Mouse (Mus musculus): ENCODE results near the gene Zfp3. TPM values are rescaled to one million over a fixed set of nuclear protein-coding genes. Genes with fewer than 3 reads are reported as not detected.

Gene Zfp3
- polyA plus RNA-seq (2016; fragmentation: Nextera tagmentation; extraction: Ambion mirVana) = 1.9 and 2.2 TPM in 2 replicates

GRCm38 (mm10) chr11:70763936-70764808, at the start of gene Zfp3:
TSS of gene Zfp3 (plus strand) at chr11:70764209.
- H3K27ac ChIP-seq = peak within 1 kb of the TSS; percentile 78
- peak within 1 kb of the TSS; percentile 80 for H3K9ac ChIP-seq
- no peaks in the 10 kb centered on the region for H3K9me3 ChIP-seq (replicated peaks)
- H3K4me2 ChIP-seq = peak within 1 kb of the TSS; percentile 90
- peak within 1 kb of the TSS; percentile 74 for H3K4me3 ChIP-seq
- 4% methylated on average over 77 of the region's 78 CpGs for WGBS (ENCODE audit: insufficient replicate concordance)
- H3K27me3 ChIP-seq (replicated peaks) = no peaks in the 10 kb centered on the region
- H3K36me3 ChIP-seq = peaks cover 3% of the 10 kb centered on the region; the same call in 1 of the 2 replicates
- peak; percentile 82 for ATAC-seq
- peaks cover 27% of the 10 kb centered on the region for H3K4me1 ChIP-seq

DNA sequence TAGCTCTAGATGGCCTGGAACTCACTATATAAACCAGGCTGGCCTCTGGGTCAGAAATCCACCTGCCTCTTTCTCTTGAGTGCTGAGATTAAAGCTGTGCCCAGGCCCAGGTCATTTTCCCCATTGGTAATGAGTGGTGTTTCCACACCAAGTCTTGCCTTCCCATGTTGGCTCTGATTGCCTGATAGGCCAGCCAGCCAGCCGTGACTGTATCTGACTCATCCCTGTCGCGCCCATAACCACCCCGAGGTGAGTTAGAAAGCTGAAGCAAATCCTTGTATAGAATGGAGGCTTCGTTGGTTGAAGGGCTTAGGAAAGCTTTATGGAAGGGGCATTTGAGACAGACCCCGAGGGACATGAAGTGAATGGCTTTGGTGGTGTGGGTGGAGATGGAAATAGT, 48.2 kb upstream of the Zfp3 start:
- Histone ChIP-seq H3K27ac (no peak overlapping the region), H3K9ac (no peak overlapping the region), H3K9me3 (replicated peaks) (no peaks in the 10 kb centered on the region), H3K4me1 (no peaks in the 10 kb centered on the region), H3K27me3 (replicated peaks) (peaks cover 26% of the 10 kb centered on the region), H3K36me3 (peaks cover 56% of the 10 kb centered on the region), H3K4me3 (no peak overlapping the region), H3K4me2 (no peak overlapping the region)
- WGBS (ENCODE audit: insufficient replicate concordance) = 68% methylated on average over 6 of the region's 6 CpGs
- no peak for ATAC-seq

GRCm38 (mm10) chr11:70718481-70718880, 45.5 kb upstream of the Zfp3 start:
- Histone ChIP-seq H3K9ac (no peak overlapping the region), H3K4me1 (no peaks in the 10 kb centered on the region), H3K27ac (no peak overlapping the region), H3K27me3 (replicated peaks) (peaks cover 37% of the 10 kb centered on the region), H3K4me2 (no peak overlapping the region), H3K36me3 (peaks cover 50% of the 10 kb centered on the region), H3K9me3 (replicated peaks) (no peaks in the 10 kb centered on the region), H3K4me3 (no peak overlapping the region)
- WGBS (ENCODE audit: insufficient replicate concordance) = 55% methylated on average over 5 of the region's 5 CpGs
- ATAC-seq = no peak

DNA sequence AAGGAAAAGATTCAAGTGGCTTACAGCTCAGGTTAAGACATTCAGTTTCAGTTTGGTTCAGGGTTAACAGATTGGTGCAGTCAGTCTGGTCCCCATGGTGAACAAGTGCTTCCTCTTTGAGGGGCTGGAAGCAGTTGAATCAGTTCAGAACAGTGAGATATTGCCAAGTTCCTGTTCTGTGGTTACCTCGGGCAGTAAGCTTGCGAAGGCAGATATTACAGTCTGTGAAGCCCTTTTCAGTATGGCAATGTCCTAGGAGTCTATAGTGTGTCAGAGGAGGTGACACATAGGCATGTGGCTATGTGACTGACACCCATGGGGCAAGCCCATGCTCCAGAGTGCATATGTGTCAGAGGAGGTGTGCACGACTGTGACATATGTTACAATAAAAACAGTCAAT, 43.4 kb upstream of the Zfp3 start:
- 29% methylated on average over 3 of the region's 3 CpGs for WGBS (ENCODE audit: insufficient replicate concordance)
- H3K36me3 ChIP-seq = peaks cover 69% of the 10 kb centered on the region

GRCm38 (mm10) chr11:70721072-70721471, 42.9 kb upstream of the Zfp3 start:
- ATAC-seq = no peak
- Histone ChIP-seq H3K4me1 (no peaks in the 10 kb centered on the region), H3K4me2 (no peak overlapping the region), H3K36me3 (peaks cover 74% of the 10 kb centered on the region), H3K27me3 (replicated peaks) (peaks cover 50% of the 10 kb centered on the region), H3K9me3 (replicated peaks) (no peaks in the 10 kb centered on the region), H3K9ac (no peak overlapping the region), H3K4me3 (no peak overlapping the region), H3K27ac (no peak overlapping the region)
- 80% methylated on average over 3 of the region's 3 CpGs for WGBS (ENCODE audit: insufficient replicate concordance)

More for the DNA sequence above, 43.4 kb upstream of the Zfp3 start:
- H3K9ac ChIP-seq = no peak overlapping the region
- H3K9me3 ChIP-seq (replicated peaks) = no peaks in the 10 kb centered on the region
- H3K27me3 ChIP-seq (replicated peaks) = peaks cover 45% of the 10 kb centered on the region
- no peak overlapping the region for H3K4me3 ChIP-seq
- H3K27ac ChIP-seq = no peak overlapping the region
- H3K4me2 ChIP-seq = no peak overlapping the region
- no peak for ATAC-seq
- no peaks in the 10 kb centered on the region for H3K4me1 ChIP-seq

DNA sequence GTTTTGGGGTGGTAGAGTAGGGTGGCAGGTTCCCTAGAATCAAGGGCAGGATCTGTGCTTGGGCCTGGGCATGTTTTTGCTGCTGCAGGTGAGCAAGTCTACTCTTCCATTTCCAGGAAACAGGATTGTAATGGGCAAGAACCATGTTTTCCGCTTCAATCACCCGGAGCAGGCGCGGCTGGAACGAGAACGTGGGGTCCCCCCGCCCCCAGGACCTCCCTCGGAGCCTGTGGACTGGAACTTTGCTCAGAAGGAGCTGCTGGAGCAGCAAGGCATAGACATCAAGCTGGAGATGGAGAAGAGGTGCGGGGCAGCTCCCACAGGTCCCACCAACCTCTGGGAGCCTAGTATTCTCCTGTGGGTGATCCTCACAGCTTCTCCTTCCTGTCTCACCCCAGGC, 39.3 kb upstream of the Zfp3 start:
- Histone ChIP-seq H3K9me3 (replicated peaks) (no peaks in the 10 kb centered on the region), H3K4me1 (no peaks in the 10 kb centered on the region), H3K9ac (no peak overlapping the region), H3K27me3 (replicated peaks) (peaks cover 36% of the 10 kb centered on the region), H3K4me3 (no peak overlapping the region), H3K4me2 (no peak overlapping the region), H3K27ac (no peak overlapping the region), H3K36me3 (peaks cover 71% of the 10 kb centered on the region)
- ATAC-seq = no peak
- WGBS (ENCODE audit: insufficient replicate concordance) = 87% methylated on average over 9 of the region's 9 CpGs

- no peak for ATAC-seq
- 85% methylated on average over 2 of the region's 2 CpGs for WGBS (ENCODE audit: insufficient replicate concordance)
- Histone ChIP-seq H3K9me3 (replicated peaks) (no peaks in the 10 kb centered on the region), H3K4me3 (no peak overlapping the region), H3K4me2 (no peak overlapping the region), H3K27ac (no peak overlapping the region), H3K36me3 (peaks cover 55% of the 10 kb centered on the region), H3K9ac (no peak overlapping the region), H3K27me3 (replicated peaks) (peaks cover 39% of the 10 kb centered on the region), H3K4me1 (no peaks in the 10 kb centered on the region)
These were observed 37.4 kb upstream of the Zfp3 start for GRCm38 (mm10) chr11:70726585-70726984.

DNA sequence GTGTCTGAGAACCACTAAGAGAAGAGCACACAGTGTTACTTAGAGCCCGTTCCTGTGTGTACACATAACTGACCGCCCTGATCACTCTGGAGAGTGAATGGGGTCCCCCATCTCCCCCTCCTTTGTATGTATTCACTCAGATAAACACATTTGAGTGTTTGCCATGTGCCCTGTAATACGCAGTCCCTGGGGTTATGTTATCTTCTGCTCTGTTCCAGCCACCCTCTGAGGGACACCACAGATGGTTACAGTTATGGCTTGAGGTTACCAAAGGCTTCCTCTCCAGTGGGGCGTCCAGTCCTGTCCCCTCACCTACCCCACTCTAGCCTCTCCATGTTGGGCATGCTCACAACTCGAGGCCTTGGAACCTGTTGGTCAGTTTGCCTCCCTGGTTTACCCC, 36.6 kb upstream of the Zfp3 start:
- Histone ChIP-seq H3K4me1 (no peaks in the 10 kb centered on the region), H3K9ac (no peak overlapping the region), H3K27ac (no peak overlapping the region), H3K4me3 (no peak overlapping the region), H3K36me3 (peaks cover 52% of the 10 kb centered on the region), H3K9me3 (replicated peaks) (no peaks in the 10 kb centered on the region), H3K4me2 (no peak overlapping the region), H3K27me3 (replicated peaks) (peaks cover 36% of the 10 kb centered on the region)
- no peak for ATAC-seq
- 45% methylated on average over 5 of the region's 5 CpGs for WGBS (ENCODE audit: insufficient replicate concordance)

DNA sequence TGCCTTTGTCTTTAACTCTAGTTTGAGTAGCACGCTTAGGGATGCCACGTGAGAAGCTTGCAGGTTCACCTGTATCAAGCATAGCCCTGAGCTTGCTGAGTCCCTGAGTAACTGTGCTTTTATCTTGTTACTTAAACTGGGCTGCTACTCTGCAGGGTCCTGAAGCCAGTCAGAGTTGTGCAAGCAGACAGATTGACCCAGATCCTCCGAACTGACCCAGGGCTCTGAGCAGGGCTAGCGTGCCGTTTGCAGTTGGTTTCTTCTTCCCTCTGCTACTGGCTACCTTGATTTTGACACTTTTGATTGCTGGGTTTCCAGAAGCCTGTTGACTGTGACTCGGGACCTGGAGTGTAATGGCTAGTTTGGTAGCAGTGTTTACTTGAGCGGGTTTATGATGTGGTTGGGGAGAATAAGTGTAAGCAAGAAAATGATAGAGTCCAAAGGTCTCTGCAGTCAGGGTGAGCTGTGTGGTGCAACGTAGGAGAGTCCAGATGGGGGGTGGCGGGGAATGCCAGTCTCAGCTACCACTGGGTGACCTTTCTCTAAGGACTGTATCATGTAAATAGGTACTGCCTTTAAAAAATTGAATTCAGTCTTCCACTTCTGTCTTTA, 33.5 kb upstream of the Zfp3 start:
- H3K36me3 ChIP-seq = peaks cover 33% of the 10 kb centered on the region
- no peaks in the 10 kb centered on the region for H3K4me1 ChIP-seq
- WGBS (ENCODE audit: insufficient replicate concordance) = 66% methylated on average over 9 of the region's 9 CpGs
- H3K9me3 ChIP-seq (replicated peaks) = no peaks in the 10 kb centered on the region
- ATAC-seq = peak; percentile 50; the same call in 1 of the 2 replicates
- no peak overlapping the region for H3K9ac ChIP-seq
- no peak overlapping the region for H3K4me3 ChIP-seq
- peaks cover 28% of the 10 kb centered on the region for H3K27me3 ChIP-seq (replicated peaks)
- H3K27ac ChIP-seq = no peak overlapping the region
- no peak overlapping the region for H3K4me2 ChIP-seq

GRCm38 (mm10) chr11:70731178-70731577, 32.8 kb upstream of the Zfp3 start:
- Histone ChIP-seq H3K9me3 (replicated peaks) (no peaks in the 10 kb centered on the region), H3K4me2 (no peak overlapping the region)

DNA sequence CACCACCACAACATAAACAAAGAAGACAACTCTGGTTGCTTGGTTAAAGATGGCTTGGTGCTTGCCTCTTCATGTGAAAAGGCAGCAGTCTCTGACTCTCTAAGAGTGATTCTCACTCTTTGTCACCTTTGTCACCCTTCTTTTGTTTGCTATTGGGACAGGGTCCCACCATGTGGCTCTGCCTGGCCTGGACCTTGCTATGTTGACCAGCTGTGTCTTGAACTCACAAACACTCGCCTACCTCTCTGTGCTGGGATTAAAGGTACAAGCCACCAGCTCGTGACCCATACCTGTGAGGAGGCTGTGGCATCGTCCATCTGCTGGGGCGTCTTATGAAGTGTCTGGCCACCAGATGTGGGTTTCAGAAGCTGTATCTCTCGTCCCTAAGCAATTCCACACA, 30.8 kb upstream of the Zfp3 start:
- no peak overlapping the region for H3K9ac ChIP-seq
- peaks cover 38% of the 10 kb centered on the region for H3K27me3 ChIP-seq (replicated peaks)
- no peak overlapping the region for H3K4me3 ChIP-seq
- H3K36me3 ChIP-seq = peaks cover 9% of the 10 kb centered on the region
- no peak overlapping the region for H3K4me2 ChIP-seq
- WGBS (ENCODE audit: insufficient replicate concordance) = 44% methylated on average over 5 of the region's 5 CpGs
- no peak overlapping the region for H3K27ac ChIP-seq
- H3K4me1 ChIP-seq = no peaks in the 10 kb centered on the region
- no peak for ATAC-seq
- no peaks in the 10 kb centered on the region for H3K9me3 ChIP-seq (replicated peaks)

More at GRCm38 (mm10) chr11:70731178-70731577, 32.8 kb upstream of the Zfp3 start:
- Histone ChIP-seq H3K4me3 (no peak overlapping the region), H3K9ac (no peak overlapping the region), H3K27me3 (replicated peaks) (peaks cover 24% of the 10 kb centered on the region), H3K27ac (no peak overlapping the region), H3K4me1 (no peaks in the 10 kb centered on the region), H3K36me3 (peaks cover 27% of the 10 kb centered on the region)
- ATAC-seq = no peak
- 64% methylated on average over 5 of the region's 5 CpGs for WGBS (ENCODE audit: insufficient replicate concordance)

DNA sequence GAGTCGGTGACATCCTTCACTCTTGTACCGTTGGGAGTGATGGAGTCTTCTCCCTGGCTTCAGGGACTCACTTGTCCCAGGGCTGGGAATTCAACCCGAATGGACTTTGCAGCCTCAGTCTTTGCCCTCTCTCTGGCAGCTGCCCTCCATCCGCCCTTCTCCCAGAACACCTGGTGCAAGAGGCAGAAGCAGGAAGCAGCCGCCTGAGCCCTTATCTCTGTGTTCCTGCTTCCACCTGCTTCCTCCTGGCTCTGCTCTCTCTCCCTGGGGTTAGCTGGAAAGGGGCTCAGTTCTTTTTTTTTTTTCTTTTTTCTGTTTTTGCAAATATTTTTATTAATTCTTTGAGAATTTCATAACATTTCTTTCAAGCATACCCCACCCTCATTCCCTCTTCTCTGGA, 26.3 kb upstream of the Zfp3 start:
- Histone ChIP-seq H3K9ac (no peak overlapping the region), H3K36me3 (no peaks in the 10 kb centered on the region), H3K4me3 (no peak overlapping the region), H3K4me1 (no peaks in the 10 kb centered on the region), H3K27ac (no peak overlapping the region), H3K27me3 (replicated peaks) (peaks cover 39% of the 10 kb centered on the region), H3K4me2 (no peak overlapping the region), H3K9me3 (replicated peaks) (no peaks in the 10 kb centered on the region)
- ATAC-seq = no peak
- WGBS (ENCODE audit: insufficient replicate concordance) = 29% methylated on average over 5 of the region's 5 CpGs
